Mouse (Mus musculus) hindbrain, embryonic 16.5 days (tissue): Measurements from ENCODE around the gene Slc52a3. TPM values are rescaled to one million over a fixed set of nuclear protein-coding genes. Genes with fewer than 3 reads are reported as not detected.

ENCODE experiments used
- ATAC-seq: fragments of 200-750 bp; cut with Nextera tagmentation; 2 replicates; pipeline ENCODE4 v1.8.0; 2017; ENCODE audit warnings: moderate TSS enrichment, moderate library complexity
- H3K27ac ChIP-seq: fragments of 300-500 bp; sonication (generic); 2 replicates; pipeline ENCODE4 v1.5.1; 2014; ENCODE audit warnings: low read depth, mild to moderate bottlenecking, control low read depth, low read length, moderate library complexity
- H3K27me3 ChIP-seq: fragments of 300-500 bp; sonication (generic); replicated peaks from 2 replicates; pipeline ENCODE4 v1.6.1; 2014; ENCODE audit warnings: low read length; ENCODE audit not compliant: control insufficient read depth, insufficient read depth
- H3K36me3 ChIP-seq: fragments of 300-500 bp; sonication (generic); 2 replicates; pipeline ENCODE4 v1.6.1; 2014; ENCODE audit warnings: mild to moderate bottlenecking, low read length, moderate library complexity, mixed read lengths; ENCODE audit not compliant: control insufficient read depth, insufficient read depth
- H3K4me1 ChIP-seq: fragments of 300-500 bp; sonication (generic); 2 replicates; pipeline ENCODE4 v1.6.1; 2014; ENCODE audit warnings: low read depth, low read length; ENCODE audit not compliant: control insufficient read depth, insufficient read depth
- H3K4me2 ChIP-seq: fragments of 300-500 bp; sonication (generic); 2 replicates; pipeline ENCODE4 v1.6.1; 2014; ENCODE audit warnings: mild to moderate bottlenecking, low read length, control low read depth, moderate library complexity
- H3K4me3 ChIP-seq: fragments of 300-500 bp; sonication (generic); 2 replicates; pipeline ENCODE4 v1.5.1; 2014; ENCODE audit warnings: mild to moderate bottlenecking, low read length, control low read depth, moderate library complexity
- H3K9ac ChIP-seq: fragments of 300-500 bp; sonication (generic); 2 replicates; pipeline ENCODE4 v1.6.1; 2014; ENCODE audit warnings: low read depth, mild to moderate bottlenecking, control low read depth, low read length, moderate library complexity
- H3K9me3 ChIP-seq: fragments of 300-500 bp; sonication (generic); 2 replicates; pipeline ENCODE4 v1.6.1; 2014; ENCODE audit warnings: mild to moderate bottlenecking, low read length, moderate library complexity; ENCODE audit not compliant: control insufficient read depth
- WGBS: fragments of 180-500 bp; shearing (Covaris S2); extraction: QIAGEN DNeasy Blood & Tissue Kit; methylation state at CpG from one replicate; pipeline ENCODE4 v1.1.7; 2014; 5-methylcytosine and 5-hydroxymethylcytosine counted together
- polyA plus RNA-seq: library from polyadenylated mRNA; unstranded; fragments of >200 nt; fragmentation: Nextera tagmentation; extraction: Ambion mirVana; gene quantifications from 2 replicates; pipeline ENCODE4 v1.2.1, GENCODE M21; 2015

Gene Slc52a3
- polyA plus RNA-seq, 1 experiment from 2014 or later: 1.8 TPM

DNA sequence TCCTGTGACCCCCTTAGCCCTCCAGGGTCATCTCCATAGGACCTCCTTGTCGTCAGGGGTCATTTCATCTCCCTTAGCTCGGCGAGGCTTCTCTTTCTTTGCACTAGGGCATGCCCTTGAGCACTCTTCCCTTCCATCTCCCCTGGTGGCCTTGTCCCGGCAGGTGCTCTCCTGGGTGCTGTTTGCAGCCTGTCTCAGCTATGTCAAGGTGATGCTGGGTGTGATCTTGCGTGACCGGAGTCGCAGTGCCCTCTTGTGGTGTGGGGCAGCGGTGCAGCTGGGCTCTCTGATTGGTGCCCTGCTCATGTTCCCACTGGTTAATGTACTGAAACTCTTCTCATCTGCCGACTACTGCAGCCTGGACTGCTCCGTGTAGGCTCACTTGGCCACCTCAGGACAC is 11.5 kb downstream of the Slc52a3 start:
- no peaks in the 10 kb centered on the region for H3K27me3 ChIP-seq
- 60% methylated on average over 10 of the region's 10 CpGs for WGBS
- no peak overlapping the region for H3K4me3 ChIP-seq
- ATAC-seq: peak; percentile 34; the same call in 1 of the 2 replicates
- H3K27ac ChIP-seq: no peak overlapping the region
- no peak overlapping the region for H3K4me2 ChIP-seq
- H3K4me1 ChIP-seq: no peaks in the 10 kb centered on the region
- H3K36me3 ChIP-seq: no peaks in the 10 kb centered on the region
- H3K9me3 ChIP-seq: no peaks in the 10 kb centered on the region
- H3K9ac ChIP-seq: no peak overlapping the region

- H3K9ac ChIP-seq: no peak overlapping the region
- no peak overlapping the region for H3K27ac ChIP-seq
- H3K4me1 ChIP-seq: no peaks in the 10 kb centered on the region
- no peaks in the 10 kb centered on the region for H3K9me3 ChIP-seq
- no peak overlapping the region for H3K4me3 ChIP-seq
- WGBS: 91% methylated on average over 15 of the region's 15 CpGs
- no peak overlapping the region for H3K4me2 ChIP-seq
- H3K27me3 ChIP-seq: no peaks in the 10 kb centered on the region
- ATAC-seq: no peak
- no peaks in the 10 kb centered on the region for H3K36me3 ChIP-seq
These were observed 12.9 kb downstream of the Slc52a3 start for GRCm38 (mm10) chr2:152009061-152009779.

DNA sequence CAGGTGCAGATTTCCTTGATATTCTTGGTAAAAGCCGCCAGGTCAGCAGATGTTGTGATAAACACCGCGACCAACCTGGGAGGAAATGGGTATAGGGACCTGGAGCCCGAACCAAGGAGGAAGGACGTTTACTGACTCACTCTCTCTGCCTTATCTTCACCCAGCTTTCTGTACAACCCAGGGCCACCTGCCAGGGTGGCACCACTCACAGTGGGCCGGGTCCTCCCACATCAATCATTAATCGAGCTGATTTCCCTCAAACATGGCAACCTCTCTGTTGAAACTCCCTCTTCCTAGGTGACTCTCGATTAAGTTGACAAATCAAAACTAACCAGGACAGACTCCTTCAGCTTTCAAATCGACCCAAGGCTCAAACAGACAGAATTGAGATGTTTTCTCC is 13.9 kb downstream of the Slc52a3 start:
- Histone ChIP-seq H3K9ac (no peak overlapping the region), H3K4me3 (no peak overlapping the region), H3K27ac (no peak overlapping the region), H3K9me3 (no peaks in the 10 kb centered on the region), H3K4me2 (no peak overlapping the region), H3K36me3 (no peaks in the 10 kb centered on the region), H3K27me3 (no peaks in the 10 kb centered on the region), H3K4me1 (no peaks in the 10 kb centered on the region)
- ATAC-seq: no peak
- 81% methylated on average over 9 of the region's 9 CpGs for WGBS

DNA sequence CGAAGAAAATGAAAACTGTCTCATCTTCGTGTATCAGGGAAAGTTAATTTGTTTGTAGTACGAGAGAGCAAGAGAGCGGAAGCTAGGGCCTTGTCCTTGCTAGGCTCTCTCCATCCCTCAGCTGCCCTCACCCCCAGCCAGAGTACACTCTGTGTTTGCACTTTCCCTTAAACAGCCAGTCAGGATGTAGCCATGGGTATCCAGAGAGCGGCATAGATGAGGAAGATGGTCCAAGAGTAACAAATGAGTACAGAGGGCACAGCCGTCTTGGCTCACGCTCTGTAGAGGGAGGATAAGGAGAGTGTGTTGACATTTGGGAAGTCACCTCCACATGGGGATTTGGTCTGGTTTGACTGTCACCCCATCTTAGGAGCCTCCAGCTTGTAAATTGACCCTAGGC is 14.3 kb downstream of the Slc52a3 start:
- WGBS: 95% methylated on average over 7 of the region's 7 CpGs
- Histone ChIP-seq H3K36me3 (no peaks in the 10 kb centered on the region), H3K4me1 (no peaks in the 10 kb centered on the region), H3K4me3 (no peak overlapping the region), H3K9me3 (no peaks in the 10 kb centered on the region), H3K4me2 (no peak overlapping the region), H3K9ac (no peak overlapping the region), H3K27me3 (no peaks in the 10 kb centered on the region), H3K27ac (no peak overlapping the region)
- no peak for ATAC-seq

DNA sequence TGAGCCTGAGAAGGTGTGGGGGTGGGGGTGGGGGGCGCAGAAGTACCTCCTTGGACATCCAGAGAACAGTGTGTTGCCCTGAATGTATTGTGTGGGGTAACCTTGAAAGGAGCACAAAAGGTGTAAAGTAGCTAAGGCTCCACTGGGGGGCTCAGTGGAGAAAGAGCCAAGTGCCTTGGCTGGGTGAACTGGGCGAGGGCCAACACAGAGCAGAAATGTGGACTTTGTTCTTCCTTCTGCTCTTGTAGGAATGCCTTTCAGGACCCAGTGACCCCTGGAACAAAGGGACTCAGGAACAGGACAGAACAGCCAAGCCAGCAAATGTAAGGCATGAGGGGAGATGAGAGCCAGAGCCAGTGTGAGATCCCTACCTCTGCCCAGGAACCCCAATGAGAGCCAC is 15.4 kb downstream of the Slc52a3 start:
- Histone ChIP-seq H3K9me3 (no peaks in the 10 kb centered on the region), H3K4me2 (no peak overlapping the region), H3K4me1 (no peaks in the 10 kb centered on the region), H3K27ac (0 out of 2 replicates have a peak overlapping the region, but pooled peaks have one; percentile 48), H3K27me3 (no peaks in the 10 kb centered on the region), H3K4me3 (no peak overlapping the region), H3K36me3 (no peaks in the 10 kb centered on the region), H3K9ac (no peak overlapping the region)
- peak; percentile 55 for ATAC-seq
- WGBS: 52% methylated on average over 2 of the region's 2 CpGs

DNA sequence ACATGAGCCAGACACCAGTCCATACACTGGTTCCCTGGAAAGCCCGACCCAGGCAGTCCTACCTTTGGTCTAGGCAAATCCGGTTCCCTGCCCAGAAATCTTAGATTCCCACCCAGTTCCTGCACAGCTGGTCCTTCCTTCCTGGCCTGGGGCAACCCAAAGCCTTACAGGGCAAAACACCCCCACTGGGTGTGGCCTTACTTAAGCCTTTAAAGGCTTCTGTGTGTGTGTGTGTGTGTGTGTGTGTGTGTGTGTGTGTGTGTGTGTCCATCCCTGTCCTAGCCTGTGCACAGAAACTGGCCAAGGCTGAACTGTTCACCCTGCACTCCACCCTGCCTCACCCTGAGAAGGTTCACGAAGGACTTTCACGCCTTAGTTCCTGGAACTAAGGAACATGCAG is 15.9 kb downstream of the Slc52a3 start:
- no peaks in the 10 kb centered on the region for H3K36me3 ChIP-seq
- 0 out of 2 replicates have a peak overlapping the region, but pooled peaks have one; percentile 48 for H3K27ac ChIP-seq
- H3K9ac ChIP-seq: no peak overlapping the region
- H3K4me1 ChIP-seq: no peaks in the 10 kb centered on the region
- no peak overlapping the region for H3K4me3 ChIP-seq
- 89% methylated on average over 4 of the region's 4 CpGs for WGBS
- peak; percentile 46; the same call in 1 of the 2 replicates for ATAC-seq
- no peaks in the 10 kb centered on the region for H3K27me3 ChIP-seq
- no peak overlapping the region for H3K4me2 ChIP-seq
- H3K9me3 ChIP-seq: no peaks in the 10 kb centered on the region

DNA sequence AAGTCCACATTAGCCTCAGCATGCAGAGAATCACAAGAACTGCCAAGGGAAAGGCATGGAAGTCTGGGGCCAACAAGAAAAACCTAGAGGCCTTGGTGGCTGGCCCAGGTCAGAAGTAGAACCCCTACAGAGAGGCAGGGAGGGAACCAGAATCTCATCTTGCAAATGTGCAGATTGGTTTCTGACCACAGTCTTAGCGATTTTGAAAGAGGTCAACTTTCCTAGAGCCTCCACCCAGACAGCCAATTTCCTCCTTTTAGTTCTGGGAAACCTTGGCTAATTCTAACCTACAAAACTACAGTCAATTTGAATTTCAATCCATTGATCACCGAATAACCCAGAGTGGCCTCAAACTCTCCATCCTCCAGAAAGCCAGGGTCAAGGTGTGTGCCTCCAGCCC is 16.4 kb downstream of the Slc52a3 start:
- no peak overlapping the region for H3K27ac ChIP-seq
- H3K9me3 ChIP-seq: no peaks in the 10 kb centered on the region
- no peak for ATAC-seq
- no peak overlapping the region for H3K9ac ChIP-seq
- H3K27me3 ChIP-seq: no peaks in the 10 kb centered on the region
- no peak overlapping the region for H3K4me2 ChIP-seq
- no peaks in the 10 kb centered on the region for H3K4me1 ChIP-seq
- H3K4me3 ChIP-seq: no peak overlapping the region
- no peaks in the 10 kb centered on the region for H3K36me3 ChIP-seq
- WGBS: 77% methylated on average over 2 of the region's 2 CpGs

DNA sequence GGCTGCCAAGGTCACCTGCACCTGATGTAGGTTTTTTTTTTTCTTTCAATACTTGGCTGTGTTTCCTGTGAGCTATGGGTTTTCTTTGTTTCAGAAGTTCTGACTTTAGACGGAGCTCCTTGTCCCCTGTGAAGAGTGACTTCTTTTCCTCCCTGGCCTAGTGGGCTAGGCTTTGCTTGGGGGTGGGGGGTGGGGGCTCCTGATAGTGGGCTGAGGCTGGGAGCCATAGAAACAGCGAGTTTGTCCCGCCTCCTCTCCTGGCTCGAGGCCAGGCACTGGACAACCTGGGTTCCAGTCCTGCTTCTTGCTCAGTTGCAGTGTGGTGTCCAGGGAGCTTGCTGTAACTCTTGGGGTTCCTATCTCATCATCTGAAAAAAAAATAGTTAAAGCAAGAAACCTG is 19.7 kb downstream of the Slc52a3 start:
- Histone ChIP-seq H3K9ac (no peak overlapping the region), H3K27me3 (no peaks in the 10 kb centered on the region), H3K36me3 (no peaks in the 10 kb centered on the region), H3K4me1 (no peaks in the 10 kb centered on the region), H3K27ac (no peak overlapping the region), H3K9me3 (no peaks in the 10 kb centered on the region), H3K4me3 (no peak overlapping the region), H3K4me2 (no peak overlapping the region)
- WGBS: 25% methylated on average over 4 of the region's 4 CpGs
- ATAC-seq: no peak

GRCm38 (mm10) chr2:152016666-152017065 is 20.4 kb downstream of the Slc52a3 start:
- no peak for ATAC-seq
- H3K27ac ChIP-seq: no peak overlapping the region
- H3K4me3 ChIP-seq: no peak overlapping the region
- no peak overlapping the region for H3K4me2 ChIP-seq
- H3K9me3 ChIP-seq: no peaks in the 10 kb centered on the region
- WGBS: 44% methylated on average over 9 of the region's 9 CpGs
- no peaks in the 10 kb centered on the region for H3K27me3 ChIP-seq
- H3K36me3 ChIP-seq: no peaks in the 10 kb centered on the region
- no peaks in the 10 kb centered on the region for H3K4me1 ChIP-seq
- H3K9ac ChIP-seq: no peak overlapping the region
